Mouse (Mus musculus) ES-E14 (cell line): ENCODE data around the gene Tbc1d32. TPM values are rescaled to one million over a fixed set of nuclear protein-coding genes. Genes with fewer than 3 reads are reported as not detected.

Experiments
- DNase-seq: peaks from one replicate; pipeline ENCODE4 v3.0.0-alpha.2; 2013; ENCODE audit warnings: low read depth, low spot score
- H3K27ac ChIP-seq: 2 replicates; pipeline ENCODE4 v1.5.1; 2012; ENCODE audit warnings: low read depth, mild to moderate bottlenecking, low read length, moderate library complexity, mixed read lengths; ENCODE audit not compliant: poor library complexity, insufficient read depth, severe bottlenecking
- H3K36me3 ChIP-seq: 2 replicates; pipeline ENCODE4 v1.6.1; 2012; ENCODE audit warnings: mild to moderate bottlenecking, low read length, moderate library complexity, mixed read lengths; ENCODE audit not compliant: control insufficient read depth, poor library complexity, insufficient read depth, severe bottlenecking
- H3K4me1 ChIP-seq, 2 experiments: fragments of 150-350 bp in 1 of 2; sonication (generic) in 1 of 2; 2 replicates each; pipeline ENCODE4 v1.6.1; 2012; ENCODE audit warnings: low read length in 2 of 2, mild to moderate bottlenecking in 1 of 2, mixed read lengths in 1 of 2; ENCODE audit not compliant: control insufficient read depth in 2 of 2, insufficient read depth in 2 of 2, poor library complexity in 1 of 2
- H3K4me3 ChIP-seq, 2 experiments: fragments of 150-350 bp in 1 of 2; sonication (generic) in 1 of 2; 2 replicates each; pipeline ENCODE4 v1.5.1; 2012; ENCODE audit warnings: low read length in 2 of 2, low read depth in 1 of 2, mild to moderate bottlenecking in 1 of 2, mixed read lengths in 1 of 2; ENCODE audit not compliant: insufficient read depth in 1 of 2, poor library complexity in 1 of 2, severe bottlenecking in 1 of 2
- H3K9ac ChIP-seq: 2 replicates; pipeline ENCODE4 v1.6.1; 2012; ENCODE audit warnings: low read depth, mild to moderate bottlenecking, low read length, mixed read lengths; ENCODE audit not compliant: poor library complexity, insufficient read depth, severe bottlenecking
- H3K9me3 ChIP-seq: fragments of 150-350 bp; sonication (generic); 2 replicates; pipeline ENCODE4 v1.6.1; 2012; ENCODE audit warnings: low read depth, mild to moderate bottlenecking, low read length; ENCODE audit not compliant: control insufficient read depth, insufficient read depth
- CHD2 ChIP-seq: IDR thresholded peaks from 2 replicates; pipeline ENCODE4 v1.6.1; 2014; ENCODE audit warnings: mild to moderate bottlenecking, low read depth, low read length, inconsistent platforms
- HCFC1 ChIP-seq: IDR thresholded peaks from 2 replicates; pipeline ENCODE4 v1.6.1; 2012; ENCODE audit warnings: low read length, inconsistent platforms, borderline replicate concordance; ENCODE audit not compliant: insufficient read depth
- MAFK ChIP-seq: IDR thresholded peaks from 2 replicates; pipeline ENCODE4 v1.6.1; 2014; ENCODE audit warnings: mild to moderate bottlenecking, low read depth, low read length, inconsistent platforms; ENCODE audit not compliant: insufficient read depth
- ZC3H11A ChIP-seq: IDR thresholded peaks from 2 replicates; pipeline ENCODE4 v1.6.1; 2012; ENCODE audit warnings: low read depth, mild to moderate bottlenecking, inconsistent platforms, low read length, borderline replicate concordance
- ZNF384 ChIP-seq: IDR thresholded peaks from 2 replicates; pipeline ENCODE4 v1.6.1; 2012; ENCODE audit warnings: low read depth, low read length, inconsistent platforms
- in situ Hi-C, 2 experiments: fragments of 600-800 bp; cut with MboI; formaldehyde crosslinking; loops; one replicate each; pipeline ENCODE4 v1.15.1; 2025; ENCODE audit warnings: low sequenced_read_pairs in 2 of 2, inconsistent platforms in 1 of 2; ENCODE audit not compliant: unreplicated experiment in 2 of 2
- total RNA-seq: library from RNA; depleted of rRNA; stranded (reverse); fragments of 300-350 nt; gene quantifications from 2 replicates; pipeline ENCODE4 v1.2.3, GENCODE M21; 2012

The Tbc1d32 gene
- total RNA-seq, 1 experiment = 6.7 TPM

GRCm38 (mm10) chr10:56206802-56207404, 21.6 kb downstream of the Tbc1d32 start:
- in situ Hi-C loops = no loop called here
- TF ChIP-seq HCFC1 = no peak
- TF ChIP-seq ZNF384 = no peak
- TF ChIP-seq MAFK = no peak
- no peak for TF ChIP-seq CHD2
- no peak for TF ChIP-seq ZC3H11A

GRCm38 (mm10) chr10:56204348-56204747, 24.1 kb downstream of the Tbc1d32 start:
- H3K36me3 ChIP-seq = no peaks in the 10 kb centered on the region
- no peaks in the 10 kb centered on the region for H3K4me1 ChIP-seq
- no peak overlapping the region for H3K4me3 ChIP-seq
- in situ Hi-C loops = no loop called here
- no peaks in the 10 kb centered on the region for H3K9me3 ChIP-seq
- TF ChIP-seq ZNF384 (no peak), ZC3H11A (no peak), MAFK (no peak), CHD2 (no peak), HCFC1 (no peak)
- H3K9ac ChIP-seq = no peak overlapping the region
- H3K27ac ChIP-seq = no peak overlapping the region
- DNase-seq = no peak

More at GRCm38 (mm10) chr10:56206802-56207404, 21.6 kb downstream of the Tbc1d32 start:
- Histone ChIP-seq H3K27ac (no peak overlapping the region), H3K4me1 (no peaks in the 10 kb centered on the region), H3K36me3 (no peaks in the 10 kb centered on the region), H3K4me3 (no peak overlapping the region), H3K9ac (no peak overlapping the region), H3K9me3 (no peaks in the 10 kb centered on the region)
- DNase-seq = no peak

GRCm38 (mm10) chr10:56199902-56200301, 28.6 kb downstream of the Tbc1d32 start:
- DNase-seq = no peak
- Histone ChIP-seq H3K27ac (no peak overlapping the region), H3K36me3 (no peaks in the 10 kb centered on the region), H3K9me3 (no peaks in the 10 kb centered on the region), H3K4me1 (no peaks in the 10 kb centered on the region), H3K4me3 (no peak overlapping the region), H3K9ac (no peak overlapping the region)
- TF ChIP-seq ZC3H11A (no peak), HCFC1 (no peak), ZNF384 (no peak), CHD2 (no peak), MAFK (no peak)
- in situ Hi-C loops = no loop called here

GRCm38 (mm10) chr10:56198691-56199090, 29.8 kb downstream of the Tbc1d32 start:
- in situ Hi-C loops = no loop called here

GRCm38 (mm10) chr10:56194310-56194709, 34.2 kb downstream of the Tbc1d32 start:
- no peak for DNase-seq
- H3K4me1 ChIP-seq = no peaks in the 10 kb centered on the region
- H3K36me3 ChIP-seq = no peaks in the 10 kb centered on the region
- no peak overlapping the region for H3K4me3 ChIP-seq
- in situ Hi-C loops = no loop called here
- H3K9ac ChIP-seq = no peak overlapping the region
- TF ChIP-seq ZNF384 = no peak
- no peak for TF ChIP-seq MAFK
- no peak overlapping the region for H3K27ac ChIP-seq
- no peaks in the 10 kb centered on the region for H3K9me3 ChIP-seq

More at GRCm38 (mm10) chr10:56198691-56199090, 29.8 kb downstream of the Tbc1d32 start:
- Histone ChIP-seq H3K9ac (no peak overlapping the region), H3K4me3 (no peak overlapping the region), H3K27ac (no peak overlapping the region), H3K9me3 (no peaks in the 10 kb centered on the region), H3K4me1 (no peaks in the 10 kb centered on the region), H3K36me3 (no peaks in the 10 kb centered on the region)
- DNase-seq = no peak
- no peak for TF ChIP-seq CHD2
- TF ChIP-seq MAFK = no peak
- no peak for TF ChIP-seq ZC3H11A
